Mouse (Mus musculus): ENCODE results near the gene Tapbp.
A peak's percentile ranks its signal among the peaks of the same experiment; 100 is the strongest.
"Not testable (repeated sequence)": the region's sequence is repeated elsewhere in the genome, so short reads cannot be mapped to it uniquely, and the experiment has no call there.

Gene Tapbp

DNA sequence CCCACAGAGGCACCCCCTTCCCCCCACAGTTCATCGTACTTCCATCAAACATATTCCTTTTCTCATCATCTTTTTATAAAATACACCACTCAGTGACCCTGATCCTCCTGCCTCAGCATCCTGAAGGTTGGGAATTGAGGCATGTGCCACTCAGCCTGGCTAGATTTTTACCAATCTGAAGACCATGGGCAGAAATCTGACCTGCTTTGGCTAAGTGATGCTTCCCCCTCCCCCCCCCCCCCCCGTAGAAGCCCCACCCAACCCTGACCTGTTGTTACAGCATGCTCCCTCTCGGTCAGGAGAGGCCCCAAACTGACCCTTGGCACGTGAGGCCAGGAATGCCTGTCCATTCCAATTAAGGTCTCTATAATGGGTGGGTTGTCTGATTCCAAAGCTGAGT lies 10.9 kb upstream of the Tapbp start, which contains the start of gene Platr17:
Gene Platr17, plus strand, starts transcription at position 301 of the 400 bp plus-strand sequence.
- DNase-seq = not testable (repeated sequence)

DNA sequence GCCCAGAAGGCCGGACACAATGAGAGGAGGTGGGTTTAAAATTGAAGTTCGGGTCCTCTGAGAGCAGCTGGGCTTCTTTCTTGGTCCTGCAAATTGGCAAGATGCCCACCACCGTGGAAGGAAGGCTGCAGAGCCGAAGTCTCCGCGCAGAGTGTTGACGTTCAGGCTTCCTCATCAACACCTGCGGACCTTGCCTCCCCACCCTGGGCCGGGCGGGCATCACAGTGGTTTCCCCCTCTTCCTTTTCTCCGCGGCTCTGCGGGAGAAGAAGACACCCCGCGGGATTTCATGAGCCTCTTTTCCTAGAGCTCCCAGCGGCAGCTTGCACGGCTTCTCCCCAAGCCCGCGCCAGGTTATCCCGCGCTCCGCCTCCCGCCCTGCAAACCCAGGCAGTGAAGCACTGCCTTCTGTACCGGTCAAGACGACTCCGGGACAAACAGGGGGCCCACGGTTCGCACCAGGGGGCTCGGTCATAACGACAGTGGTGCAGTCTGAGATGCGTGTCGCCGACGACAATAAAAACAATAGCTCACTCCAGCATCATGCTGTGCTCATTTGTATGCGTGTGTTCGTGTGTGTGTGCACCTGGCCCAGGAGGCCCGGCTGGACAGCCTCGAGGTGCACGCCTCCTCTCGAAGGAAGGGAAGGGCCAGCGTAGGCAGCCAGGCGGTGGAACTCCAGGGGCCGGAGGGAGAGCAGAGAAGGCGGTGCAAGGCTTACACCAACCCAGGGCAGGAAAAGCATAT lies 7.2 kb upstream of the Tapbp start:
- peak in 1 of 2 experiments; percentile 53 for DNase-seq

DNA sequence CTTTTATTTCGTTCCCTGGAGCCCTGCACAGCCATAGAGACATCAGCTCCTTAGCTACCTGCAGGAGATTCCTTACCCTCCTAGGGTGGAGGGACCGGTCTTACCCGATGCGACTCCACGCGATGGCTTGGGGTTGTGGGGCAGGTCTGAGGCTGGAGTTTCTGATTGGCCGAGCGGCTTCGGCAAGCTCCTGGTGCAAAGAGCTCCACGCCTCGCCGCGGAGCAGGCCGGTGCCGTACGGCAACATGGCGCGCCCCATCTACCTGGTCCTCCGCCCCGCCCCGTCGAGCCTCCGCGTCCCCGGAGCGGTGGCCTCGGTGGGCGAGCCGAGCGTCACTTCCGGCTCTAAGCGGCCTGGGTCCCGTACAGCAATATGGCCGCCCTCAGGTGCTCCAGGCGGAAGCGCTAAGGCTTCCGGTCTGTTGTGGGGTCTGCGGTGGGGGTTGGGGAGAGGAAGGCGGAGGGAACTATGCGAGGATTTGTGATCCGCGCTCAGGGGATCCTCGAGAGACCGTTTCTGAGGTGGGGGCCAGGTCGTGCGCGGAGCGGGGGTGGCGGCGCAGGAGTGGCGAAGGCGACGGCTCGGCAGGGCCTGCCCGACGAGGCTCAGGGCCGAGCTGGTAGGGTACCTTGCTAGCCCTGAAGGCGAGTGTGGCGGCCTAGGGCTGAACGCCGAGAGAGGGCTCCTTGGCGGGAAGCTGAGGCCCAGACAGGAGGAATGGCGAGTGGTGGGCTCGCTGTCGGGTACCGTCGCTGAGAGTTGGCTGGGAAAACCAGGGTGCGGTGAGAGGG lies 6.4 kb upstream of the Tapbp start, which contains the start of gene Daxx:
Gene Daxx, plus strand, starts transcription at position 338 of the 792 bp plus-strand sequence.
- DNase-seq = peak; percentile 98 to 99

DNA sequence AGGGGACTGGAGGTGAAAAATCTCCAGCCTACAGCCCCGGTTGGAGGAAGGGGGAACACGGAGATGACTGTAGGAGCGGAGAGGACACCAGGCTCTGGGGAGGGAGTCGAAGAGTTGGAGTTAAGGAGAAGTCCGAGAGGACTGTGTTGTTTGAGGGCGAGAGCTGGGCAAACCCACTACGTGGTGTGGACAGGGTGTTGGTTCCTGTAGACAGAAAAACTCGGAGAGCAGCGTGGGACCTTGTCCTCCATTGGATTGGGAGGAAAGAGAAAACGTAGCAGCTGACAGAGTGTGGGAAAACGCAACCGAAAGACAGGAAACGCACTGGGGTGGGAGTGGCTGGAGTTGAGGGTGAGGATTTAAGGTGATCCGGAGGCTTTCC lies 5.8 kb upstream of the Tapbp start:
- no peak for DNase-seq

DNA sequence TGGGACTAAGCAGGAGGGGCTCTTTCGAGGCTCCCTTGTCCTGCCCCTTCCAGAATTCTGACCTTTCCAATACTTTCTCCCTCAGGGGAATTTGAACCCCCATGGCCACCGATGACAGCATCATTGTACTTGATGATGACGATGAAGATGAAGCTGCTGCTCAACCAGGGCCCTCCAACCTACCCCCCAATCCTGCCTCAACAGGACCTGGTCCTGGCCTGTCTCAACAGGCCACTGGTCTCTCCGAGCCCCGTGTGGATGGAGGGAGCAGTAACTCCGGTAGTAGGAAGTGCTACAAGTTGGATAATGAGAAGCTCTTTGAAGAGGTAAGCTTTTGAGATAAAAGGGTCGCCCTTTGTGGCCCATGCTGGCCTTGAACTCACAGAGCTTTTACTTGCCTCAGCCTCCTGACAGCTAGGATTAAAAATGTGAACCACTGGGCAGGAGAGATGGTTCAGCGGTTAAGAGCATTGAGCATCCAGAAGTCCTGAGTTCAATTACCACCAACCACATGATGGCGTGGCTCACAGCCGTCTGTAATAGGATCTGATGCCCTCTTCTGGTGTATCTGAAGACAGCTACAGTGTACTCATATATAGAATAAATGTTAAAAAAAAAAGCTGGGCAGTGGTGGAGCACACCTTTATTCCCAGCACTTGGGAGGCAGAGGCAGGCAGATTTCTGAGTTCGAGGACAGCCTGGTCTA lies 5.2 kb upstream of the Tapbp start:
- no peak for DNase-seq

DNA sequence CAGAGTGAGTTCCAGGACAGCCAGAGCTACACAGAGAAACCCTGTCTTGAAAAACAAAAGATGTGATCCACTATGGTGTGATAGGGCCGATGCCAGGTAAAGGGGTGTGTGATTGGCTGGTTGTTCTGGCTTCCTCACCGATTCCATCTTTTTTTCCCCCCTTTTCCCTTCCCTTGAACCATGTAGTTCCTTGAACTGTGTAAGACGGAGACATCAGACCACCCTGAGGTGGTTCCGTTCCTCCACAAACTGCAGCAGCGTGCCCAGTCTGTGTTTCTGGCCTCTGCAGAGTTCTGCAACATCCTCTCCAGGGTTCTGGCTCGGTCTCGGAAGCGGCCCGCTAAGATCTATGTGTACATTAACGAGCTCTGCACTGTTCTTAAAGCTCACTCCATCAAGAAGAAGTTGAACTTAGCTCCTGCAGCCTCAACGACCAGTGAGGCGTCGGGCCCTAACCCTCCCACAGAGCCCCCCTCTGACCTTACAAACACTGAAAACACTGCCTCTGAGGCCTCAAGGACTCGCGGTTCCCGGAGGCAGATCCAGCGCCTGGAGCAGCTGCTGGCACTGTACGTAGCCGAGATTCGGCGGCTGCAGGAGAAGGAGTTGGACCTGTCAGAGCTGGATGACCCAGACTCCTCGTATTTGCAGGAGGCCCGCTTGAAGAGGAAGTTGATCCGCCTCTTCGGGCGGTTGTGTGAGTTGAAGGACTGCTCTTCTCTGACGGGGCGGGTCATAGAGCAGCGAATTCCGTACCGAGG lies 4.5 kb upstream of the Tapbp start:
- no peak for DNase-seq

DNA sequence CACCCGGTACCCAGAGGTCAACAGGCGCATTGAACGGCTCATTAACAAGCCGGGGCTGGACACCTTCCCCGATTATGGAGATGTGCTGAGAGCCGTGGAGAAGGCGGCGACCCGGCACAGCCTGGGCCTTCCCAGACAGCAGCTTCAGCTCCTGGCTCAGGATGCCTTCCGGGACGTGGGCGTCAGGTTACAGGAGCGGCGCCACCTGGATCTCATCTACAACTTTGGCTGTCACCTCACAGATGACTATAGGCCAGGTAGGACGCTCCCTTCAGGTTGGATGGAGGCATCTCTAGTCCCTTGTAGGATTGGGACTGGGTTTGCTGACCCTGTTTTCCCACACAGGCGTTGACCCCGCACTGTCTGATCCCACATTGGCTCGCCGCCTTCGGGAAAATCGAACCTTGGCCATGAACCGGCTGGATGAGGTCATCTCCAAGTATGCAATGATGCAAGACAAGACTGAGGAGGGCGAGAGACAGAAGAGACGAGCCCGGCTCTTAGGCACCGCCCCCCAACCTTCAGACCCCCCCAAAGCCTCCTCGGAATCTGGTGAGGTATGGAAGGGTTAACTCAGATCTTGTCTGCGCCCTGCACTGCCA lies 3.8 kb upstream of the Tapbp start:
- DNase-seq = no peak

DNA sequence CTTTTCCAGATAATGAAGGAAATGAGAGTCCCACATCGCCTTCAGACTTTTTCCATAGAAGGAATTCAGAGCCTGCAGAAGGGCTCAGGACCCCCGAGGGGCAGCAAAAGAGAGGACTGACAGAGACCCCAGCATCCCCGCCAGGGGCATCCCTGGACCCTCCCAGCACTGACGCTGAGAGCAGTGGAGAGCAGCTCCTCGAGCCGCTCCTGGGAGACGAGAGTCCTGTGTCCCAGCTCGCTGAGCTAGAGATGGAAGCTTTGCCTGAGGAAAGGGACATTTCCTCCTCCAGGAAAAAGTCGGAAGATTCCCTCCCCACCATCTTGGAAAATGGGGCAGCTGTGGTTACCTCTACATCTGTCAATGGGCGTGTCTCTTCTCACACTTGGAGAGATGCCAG lies 2.4 kb upstream of the Tapbp start:
- DNase-seq = no peak

DNA sequence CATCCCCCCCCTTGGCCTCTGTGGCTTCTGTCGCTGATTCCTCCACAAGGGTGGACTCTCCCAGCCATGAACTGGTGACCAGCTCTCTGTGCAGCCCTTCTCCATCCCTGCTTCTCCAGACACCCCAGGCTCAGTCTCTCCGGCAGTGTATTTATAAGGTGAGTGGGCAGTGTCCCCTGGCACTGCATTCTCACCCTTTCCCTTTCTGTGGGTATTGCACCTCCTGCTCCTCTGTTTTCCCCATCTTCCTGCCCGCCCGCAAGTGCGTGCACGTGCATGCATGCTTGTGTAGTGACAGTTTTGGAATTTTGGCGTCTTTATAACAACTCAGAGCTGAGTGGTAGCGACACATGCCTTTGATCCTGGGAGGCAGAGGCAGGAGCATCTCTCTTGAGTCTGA lies 1.8 kb upstream of the Tapbp start:
- no peak for DNase-seq

DNA sequence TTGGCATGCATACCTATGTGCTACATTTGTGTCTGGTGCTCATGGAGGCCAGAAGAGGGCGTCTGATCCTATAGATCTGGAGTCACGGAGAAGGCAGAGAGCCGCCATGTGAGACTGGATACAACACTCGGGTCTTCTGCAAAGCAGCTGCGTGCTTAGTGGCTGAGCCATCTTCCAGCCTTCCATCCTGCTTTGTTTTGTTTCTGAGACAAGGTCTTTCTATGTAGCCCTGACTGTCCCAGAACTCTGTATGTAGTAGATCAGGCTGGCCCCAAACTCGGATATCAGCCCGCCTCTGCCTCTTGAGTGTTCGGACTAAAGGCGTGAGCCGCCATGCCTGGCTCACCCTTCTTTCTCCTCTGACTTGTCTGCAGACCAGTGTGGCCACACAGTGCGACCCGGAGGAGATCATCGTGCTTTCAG lies 719 bp upstream of the Tapbp start:
- no peak for DNase-seq

DNA sequence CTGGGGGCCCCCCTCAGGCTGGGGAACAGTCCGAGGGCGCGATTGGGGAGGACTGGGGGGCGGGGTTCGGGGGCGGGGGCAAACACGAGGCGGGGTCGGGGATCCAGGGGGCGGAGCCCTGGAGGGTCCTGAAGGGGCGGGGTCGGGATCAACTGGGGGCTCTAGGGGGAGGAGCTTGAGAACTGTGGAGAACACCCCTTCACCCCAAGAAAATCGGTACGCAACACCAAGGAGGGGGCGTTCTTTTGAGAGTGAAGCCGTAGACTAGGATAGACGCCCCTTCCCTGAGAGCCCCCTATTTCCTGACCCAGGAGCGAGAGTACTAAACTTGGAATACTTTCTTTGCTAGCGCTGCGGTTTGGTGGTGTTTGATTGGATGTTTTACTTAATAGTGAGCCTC lies 595 bp downstream of the Tapbp start:
- no peak for DNase-seq

DNA sequence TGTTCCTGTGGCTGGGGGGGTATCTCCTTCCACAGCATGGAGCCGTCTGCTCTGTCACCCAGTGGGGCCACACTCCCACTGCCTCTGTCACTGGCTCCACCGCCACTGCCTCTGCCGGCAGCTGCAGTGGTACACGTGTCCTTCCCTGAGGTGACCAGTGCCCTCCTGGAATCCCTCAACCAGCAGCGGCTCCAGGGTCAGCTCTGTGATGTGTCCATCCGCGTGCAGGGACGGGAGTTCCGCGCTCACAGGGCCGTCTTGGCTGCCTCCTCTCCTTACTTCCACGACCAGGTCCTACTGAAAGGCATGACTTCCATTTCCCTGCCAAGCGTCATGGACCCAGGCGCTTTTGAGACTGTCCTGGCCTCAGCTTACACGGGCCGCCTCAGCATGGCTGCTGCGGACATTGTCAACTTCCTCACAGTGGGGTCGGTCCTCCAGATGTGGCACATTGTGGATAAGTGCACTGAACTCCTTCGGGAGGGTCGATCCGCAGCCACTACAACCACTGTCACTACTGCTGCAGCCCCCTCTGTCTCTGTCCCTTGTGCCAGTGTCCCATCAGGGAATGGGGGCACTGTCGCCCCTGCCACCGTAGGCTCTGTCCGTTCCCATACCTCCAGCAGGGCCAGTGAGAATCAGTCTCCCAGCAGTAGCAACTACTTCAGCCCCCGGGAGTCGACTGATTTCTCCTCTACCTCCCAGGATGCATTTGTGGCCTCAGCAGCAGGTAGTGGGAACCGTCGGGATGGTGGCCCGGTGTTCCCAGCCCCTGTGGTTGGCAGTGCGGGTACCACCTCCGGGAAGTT lies 1.4 kb downstream of the Tapbp start:
- no peak for DNase-seq

DNA sequence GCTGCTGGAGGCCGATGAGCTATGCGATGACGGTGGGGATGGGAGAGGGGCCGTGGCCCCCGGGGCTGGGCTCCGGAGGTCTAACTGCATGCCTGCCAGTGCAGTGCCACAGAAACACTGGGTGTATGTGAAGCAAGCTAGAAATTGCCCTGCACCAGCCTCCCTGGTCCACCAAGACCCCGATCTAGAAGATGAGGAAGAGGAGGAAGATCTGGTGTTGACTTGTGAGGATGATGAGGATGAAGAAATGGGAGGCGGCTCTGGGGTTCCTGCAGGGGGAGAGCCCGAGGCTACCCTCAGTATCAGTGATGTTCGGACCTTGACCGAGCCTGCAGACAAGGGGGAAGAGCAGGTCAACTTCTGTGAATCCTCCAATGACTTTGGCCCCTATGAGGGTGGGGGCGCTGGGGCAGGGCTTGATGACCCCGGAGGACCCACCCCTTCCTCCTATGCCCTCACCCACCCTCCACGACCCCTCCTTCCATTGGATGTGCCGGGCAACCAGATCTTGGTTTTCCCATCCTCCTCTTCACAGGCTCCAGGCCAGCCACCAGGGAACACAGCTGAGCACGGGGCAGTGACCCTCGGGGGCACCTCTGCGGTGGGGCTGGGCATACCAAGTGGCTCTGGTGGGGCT lies 2.1 kb downstream of the Tapbp start:
- DNase-seq = no peak

DNA sequence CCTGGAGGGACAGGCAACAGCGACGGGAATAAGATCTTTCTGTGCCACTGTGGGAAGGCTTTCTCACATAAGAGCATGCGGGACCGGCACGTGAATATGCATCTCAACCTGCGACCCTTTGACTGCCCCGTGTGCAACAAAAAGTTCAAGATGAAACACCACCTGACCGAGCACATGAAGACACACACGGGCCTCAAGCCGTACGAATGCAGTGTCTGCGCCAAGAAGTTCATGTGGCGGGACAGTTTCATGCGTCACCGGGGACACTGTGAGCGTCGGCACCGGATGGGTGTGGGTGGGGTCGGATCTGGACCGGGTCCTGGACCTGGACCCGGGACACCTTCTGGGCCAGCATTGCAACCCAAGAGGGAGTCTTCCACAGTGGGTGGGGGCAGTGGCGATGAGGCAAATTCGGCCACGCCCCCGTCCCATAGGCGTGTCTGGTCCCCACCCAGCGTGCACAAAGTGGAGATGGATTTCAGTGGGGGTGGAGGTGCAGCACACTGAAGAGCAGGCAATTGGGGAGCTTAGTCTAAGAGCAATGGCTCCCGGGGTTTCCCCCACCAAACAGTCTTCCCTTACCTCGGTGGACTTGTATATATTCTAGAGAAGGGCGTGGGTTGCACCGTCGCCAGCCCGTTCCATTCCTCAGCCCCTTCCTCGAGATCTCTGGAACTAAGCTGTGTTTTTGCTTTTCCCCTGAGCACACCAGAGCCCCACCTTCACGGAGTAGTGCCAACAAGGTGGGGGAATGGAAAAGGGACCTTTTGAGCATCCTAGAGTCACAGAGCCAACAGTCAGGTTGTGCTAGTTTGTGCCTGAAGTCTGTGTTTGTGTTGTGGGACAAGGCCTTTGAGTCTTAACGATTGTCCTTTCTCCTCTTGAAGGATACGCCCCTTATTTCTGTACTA lies 2.8 kb downstream of the Tapbp start:
- no peak for DNase-seq

DNA sequence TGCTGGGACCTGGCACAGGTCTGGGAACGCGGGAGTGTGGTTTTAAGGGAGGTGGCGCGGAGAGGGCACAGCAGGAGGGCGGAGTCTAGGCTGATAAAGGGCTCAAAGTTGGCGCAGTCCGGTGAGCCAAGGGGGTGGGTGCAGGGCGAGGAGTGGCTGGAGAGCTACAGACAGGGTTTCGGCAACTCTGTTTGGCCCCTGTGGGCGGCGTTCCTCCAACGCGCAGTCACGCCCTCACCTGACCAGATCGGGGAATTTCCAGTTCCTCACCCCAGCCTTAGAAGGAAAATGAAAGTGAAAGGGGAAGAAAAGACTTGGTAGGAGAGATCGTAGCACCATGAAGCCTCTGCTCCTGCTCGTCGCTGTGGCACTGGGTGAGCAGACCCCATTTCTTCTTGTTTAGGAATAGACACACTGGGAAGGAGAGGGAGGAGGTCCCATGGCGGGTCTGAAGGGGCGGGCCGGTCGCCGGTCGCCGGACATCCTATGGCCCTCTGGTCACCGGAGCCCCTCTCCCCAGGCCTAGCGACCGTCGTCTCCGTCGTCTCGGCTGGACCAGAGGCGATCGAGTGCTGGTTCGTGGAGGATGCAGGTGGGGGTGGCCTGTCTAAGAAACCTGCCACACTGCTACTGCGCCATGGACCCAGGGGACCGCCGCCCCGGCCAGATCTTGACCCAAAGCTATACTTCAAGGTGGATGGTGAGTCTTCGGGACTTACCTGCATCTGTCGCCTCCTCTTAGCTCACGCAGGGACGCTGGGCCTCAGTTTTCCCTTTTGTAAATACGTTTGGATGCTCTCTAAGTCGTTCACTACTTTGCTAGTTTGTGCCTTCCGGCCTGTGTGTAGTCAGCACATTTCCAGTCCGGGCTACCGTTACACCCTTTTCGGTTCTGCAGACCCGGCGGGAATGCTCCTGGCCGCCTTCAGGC lies 3.9 kb downstream of the Tapbp start:
- peak; percentile 82 to 87 for DNase-seq

DNA sequence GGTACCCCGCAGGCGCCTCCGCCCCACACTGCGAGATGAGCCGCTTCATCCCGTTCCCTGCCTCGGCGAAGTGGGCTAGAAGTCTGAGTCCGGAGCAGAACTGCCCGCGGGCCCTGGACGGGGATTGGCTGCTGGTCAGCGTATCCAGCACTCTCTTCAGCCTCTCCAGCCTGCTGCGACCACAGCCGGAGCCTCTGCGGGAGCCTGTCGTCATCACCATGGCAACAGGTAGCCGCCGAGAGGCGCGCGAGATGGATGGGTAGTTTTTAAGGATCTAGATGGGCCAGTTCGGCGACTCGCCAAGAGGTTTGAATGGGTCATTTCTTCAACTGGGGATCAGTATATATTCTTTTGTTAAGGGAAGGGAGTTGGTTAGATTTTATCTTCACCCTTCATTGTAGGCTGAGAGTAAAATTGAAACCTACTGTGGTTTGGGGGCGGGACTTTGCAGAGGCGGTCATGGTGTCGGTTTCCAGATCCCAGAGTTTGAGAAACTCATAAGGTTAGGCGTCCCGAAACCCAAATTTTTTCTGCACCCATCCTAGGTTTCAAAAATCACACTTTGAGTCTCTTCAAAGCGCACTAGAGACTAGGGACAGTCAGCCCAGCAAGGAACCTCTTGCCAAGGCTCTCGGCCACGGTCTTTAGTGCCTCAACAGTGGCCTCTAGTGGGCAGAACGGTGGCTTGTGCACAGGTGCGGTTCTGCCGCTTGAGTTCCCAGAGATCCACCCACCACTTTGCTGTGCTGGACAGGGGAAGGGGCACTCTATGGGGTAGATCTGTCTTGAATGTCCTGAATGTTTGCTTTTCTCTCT lies 4.8 kb downstream of the Tapbp start:
- DNase-seq = peak; percentile 73 to 86

DNA sequence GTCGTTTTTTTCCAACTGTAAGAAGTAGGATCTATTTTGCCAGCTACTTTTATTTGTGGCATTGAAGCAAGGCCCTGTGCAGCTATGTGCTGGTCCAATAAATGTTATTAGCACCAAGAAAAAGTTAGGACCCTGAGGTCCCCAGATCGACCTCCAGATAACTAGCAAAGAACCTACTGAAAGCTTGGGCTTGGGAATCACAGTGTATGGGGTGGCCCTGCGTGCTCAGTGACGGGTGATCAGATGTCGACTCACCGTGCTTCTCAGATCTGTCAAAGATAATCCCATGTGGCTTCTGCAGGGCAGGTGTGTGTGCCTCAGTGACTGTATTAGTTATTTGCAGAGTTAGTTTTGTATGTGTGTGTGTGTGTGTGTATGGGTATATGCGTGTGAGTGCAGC lies 5.7 kb downstream of the Tapbp start:
- DNase-seq = no peak

Data from spleen, adult 18-20 months (tissue).